Mouse (Mus musculus) spleen, adult 2 months (tissue): ENCODE measurements around the gene Cd300c.
A peak's percentile ranks its signal among the peaks of the same experiment; 100 is the strongest.

Experiments
- CTCF ChIP-seq: fragments of 200-500 bp; IDR thresholded peaks from 2 replicates; pipeline ENCODE4 v1.5.1; 2011; ENCODE audit warnings: mild to moderate bottlenecking, inconsistent platforms; ENCODE audit not compliant: insufficient read depth, insufficient read length, insufficient replicate concordance; ENCODE audit errors: extremely low read depth
- POLR2A ChIP-seq: fragments of 200-500 bp; IDR thresholded peaks from 2 replicates; pipeline ENCODE4 v1.6.1; 2011; ENCODE audit warnings: low read depth, low read length, inconsistent platforms

- TF ChIP-seq POLR2A (no peak), CTCF (peak; percentile 67; the same call in 1 of the 2 replicates)
These were observed 45.0 kb downstream of the Cd300c start for GRCm38 (mm10) chr11:114923961-114924360.
